Mouse (Mus musculus) kidney, adult 18-20 months (tissue): ENCODE results near the gene Spata13.

Experiments
- DNase-seq: peaks from one replicate; pipeline ENCODE4 v3.0.0; 2021

Spata13 gene

DNA sequence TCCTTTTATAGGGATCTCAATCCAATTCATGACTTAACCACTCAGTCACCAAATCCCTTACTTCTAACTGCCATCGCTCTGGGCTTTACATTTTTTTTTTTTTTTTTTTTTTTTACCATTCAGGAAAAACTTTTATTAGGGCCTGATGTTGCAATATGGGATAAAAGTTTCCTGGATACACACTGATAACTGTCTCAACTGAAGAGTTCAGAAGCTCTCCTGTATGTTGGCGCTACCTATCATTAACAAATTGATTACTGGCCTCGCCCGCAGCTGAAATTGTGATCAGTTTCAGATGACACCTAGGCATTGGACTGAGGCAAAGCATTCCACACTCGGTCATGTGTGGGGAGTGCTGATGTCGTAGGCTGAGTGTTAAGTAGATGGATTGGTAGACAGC is 7.3 kb downstream of the Spata13 start:
- DNase-seq, result no peak

DNA sequence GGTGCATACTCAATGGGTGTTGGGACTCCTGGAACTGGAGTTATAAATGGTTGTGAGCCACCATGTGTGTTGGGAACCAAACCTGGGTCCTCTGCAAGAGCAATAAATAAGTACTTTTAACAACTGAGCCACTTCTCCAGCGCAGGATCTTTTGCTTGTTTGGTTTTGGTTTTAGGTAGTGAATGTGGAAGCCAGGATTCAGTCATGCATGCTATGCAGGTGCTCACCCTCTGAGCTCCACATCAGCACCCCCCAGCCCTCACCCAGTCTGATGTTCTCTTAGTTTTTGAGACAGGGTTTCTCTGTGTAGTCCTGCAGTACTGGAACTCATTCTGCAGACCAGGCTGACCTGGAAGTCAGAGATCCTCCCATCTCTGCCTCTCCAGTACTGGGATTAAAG is 8.3 kb downstream of the Spata13 start:
- DNase-seq, result no peak

DNA sequence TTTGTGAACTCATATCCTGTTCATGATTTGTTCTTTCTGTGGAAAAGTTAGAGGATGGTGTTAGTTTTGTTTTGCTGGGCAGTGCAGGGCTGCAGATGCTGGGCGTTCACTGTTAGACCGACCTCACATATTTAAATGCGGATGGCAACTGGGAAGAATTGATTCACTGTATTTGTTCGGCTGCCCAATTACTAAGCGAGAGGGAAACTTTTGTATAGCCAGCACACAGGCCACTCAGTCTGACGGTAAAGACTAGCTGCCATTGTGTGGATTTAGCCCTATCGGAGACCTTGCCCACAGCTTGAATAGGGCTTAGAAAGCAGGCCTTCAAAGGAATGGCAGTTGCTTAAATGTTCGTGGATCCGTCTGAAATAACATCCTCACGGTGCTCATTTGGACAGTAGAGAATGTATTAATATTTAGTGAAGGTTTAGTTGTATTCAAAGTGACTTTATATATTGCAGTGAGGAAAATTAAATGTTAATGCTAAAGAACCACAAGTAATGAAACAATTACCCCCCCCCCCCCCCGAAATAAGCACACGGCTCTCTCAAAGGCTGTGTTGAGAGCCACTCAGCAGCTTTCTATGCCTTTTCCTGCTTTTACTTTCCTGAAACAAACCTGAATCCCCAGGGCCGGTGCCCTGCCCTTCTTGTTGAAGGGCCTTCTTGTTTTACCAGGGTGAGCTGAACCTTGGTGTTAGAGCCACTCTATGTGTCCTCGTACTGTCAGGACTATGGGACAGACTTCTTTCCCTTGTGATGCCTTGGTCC is 9.5 kb downstream of the Spata13 start:
- no peak for DNase-seq

DNA sequence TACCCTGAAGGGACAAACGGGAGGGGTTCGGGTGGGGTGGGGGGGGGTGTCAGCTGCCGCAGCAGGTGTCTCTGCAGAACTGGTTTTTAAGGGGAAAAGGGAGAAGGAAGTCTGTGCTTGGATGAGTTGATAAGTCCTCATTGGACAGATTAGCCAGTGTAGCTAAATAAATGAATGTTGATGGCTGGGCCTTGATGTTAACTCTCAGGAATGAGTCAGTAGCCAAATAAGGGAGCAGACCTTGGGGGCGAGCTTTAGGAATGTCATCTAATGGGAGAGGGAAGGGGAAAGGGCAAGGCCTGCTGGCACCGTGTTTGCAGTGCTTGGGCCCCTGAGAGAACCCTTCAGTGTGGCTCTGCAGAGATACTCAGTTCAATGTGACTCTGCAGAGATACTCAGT is 12.6 kb downstream of the Spata13 start:
- no peak for DNase-seq

DNA sequence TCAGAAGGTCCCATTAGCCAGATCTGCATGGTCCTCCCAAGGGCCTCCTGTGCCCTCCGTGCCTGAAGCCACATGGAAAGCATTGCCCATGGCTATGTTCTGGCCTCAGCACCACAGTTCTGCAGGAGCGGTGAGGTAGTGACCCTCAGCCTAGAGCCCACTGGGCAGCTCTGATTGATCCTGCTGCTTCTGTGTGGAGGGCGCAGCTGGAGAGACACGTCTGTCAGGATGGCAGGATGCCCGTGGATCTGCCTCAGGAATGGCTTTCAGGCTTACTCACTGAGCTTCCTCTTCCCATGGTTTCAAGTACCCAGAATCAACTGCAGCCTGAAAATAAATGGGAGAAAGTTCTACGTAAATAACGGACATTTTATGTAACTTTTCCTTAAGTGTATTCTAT is 14.1 kb downstream of the Spata13 start:
- no peak for DNase-seq

DNA sequence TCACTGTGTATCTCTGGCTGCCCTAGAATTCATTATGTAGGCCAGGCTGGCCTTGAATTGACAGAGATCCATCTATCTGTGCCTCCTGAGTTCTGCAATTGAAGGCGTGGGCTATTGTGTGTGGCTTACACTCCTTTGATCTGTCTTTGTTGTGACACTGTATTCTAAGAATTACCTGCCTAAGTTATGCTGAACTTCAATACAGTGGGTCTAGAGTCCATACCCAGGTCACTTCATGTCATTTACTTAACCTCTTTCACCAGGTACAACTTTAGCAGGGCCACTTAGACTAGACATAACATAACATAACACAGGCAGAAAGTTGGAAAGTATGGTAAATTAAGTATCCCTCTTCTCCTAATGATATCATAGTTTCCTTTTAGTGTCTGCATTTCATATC is 15.2 kb downstream of the Spata13 start:
- no peak for DNase-seq

DNA sequence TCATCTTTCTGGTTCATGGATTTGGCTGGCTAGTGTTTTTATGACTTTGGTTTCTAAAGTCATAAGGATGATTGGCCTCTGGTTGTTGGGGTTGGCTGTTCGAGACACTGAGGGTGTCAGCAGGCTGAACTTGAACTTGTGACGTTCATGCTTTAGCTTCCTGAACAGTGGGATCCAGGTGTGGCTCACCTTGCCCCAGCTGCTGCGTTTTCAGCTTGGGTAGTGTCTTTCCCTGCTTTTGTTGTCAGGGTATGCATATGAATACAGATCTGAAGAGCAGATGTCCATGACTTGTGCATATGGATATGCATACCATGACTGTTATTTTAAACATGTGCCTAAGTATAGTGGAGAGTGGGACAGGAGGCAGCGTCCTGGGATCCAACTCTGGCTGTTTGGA is 19.4 kb downstream of the Spata13 start:
- no peak for DNase-seq

DNA sequence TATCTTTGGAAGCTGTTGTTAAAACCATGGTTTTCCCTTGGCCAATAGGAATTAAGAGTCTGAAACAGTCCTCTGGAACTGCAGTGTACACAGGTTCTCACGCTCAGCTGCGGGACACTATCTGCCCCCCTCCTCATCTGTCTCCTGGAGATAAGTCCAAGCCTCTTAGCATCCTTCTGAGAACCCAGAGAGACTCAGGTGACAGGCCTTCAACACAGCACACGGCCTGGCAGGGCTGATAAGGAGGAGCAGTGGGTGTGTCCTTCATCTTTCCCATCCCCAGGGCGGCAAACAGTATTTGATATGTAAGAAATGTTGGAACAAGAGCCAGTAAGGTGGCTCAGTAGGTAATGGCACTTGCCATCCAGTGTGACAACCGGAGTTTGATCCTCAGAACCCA is 20.2 kb downstream of the Spata13 start:
- no peak for DNase-seq

DNA sequence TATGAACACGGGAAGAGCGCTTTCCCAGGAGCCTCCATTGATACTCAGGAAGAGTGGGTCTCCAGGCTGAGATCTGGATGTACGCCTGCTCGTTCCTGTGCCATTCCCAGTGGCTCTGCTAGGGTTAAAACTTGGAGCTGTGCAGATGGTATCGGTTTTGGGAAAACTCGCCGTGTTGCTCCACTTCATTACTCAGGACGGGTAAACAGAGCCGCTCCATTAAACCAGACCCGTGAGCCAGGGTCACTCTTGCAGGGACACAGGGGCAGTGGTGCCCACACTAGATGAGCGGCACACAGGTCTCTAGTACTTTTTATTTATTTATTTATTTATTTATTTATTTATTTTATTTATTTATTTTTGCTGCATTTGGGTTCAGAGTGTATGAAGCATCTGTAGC is 20.9 kb downstream of the Spata13 start:
- no peak for DNase-seq

DNA sequence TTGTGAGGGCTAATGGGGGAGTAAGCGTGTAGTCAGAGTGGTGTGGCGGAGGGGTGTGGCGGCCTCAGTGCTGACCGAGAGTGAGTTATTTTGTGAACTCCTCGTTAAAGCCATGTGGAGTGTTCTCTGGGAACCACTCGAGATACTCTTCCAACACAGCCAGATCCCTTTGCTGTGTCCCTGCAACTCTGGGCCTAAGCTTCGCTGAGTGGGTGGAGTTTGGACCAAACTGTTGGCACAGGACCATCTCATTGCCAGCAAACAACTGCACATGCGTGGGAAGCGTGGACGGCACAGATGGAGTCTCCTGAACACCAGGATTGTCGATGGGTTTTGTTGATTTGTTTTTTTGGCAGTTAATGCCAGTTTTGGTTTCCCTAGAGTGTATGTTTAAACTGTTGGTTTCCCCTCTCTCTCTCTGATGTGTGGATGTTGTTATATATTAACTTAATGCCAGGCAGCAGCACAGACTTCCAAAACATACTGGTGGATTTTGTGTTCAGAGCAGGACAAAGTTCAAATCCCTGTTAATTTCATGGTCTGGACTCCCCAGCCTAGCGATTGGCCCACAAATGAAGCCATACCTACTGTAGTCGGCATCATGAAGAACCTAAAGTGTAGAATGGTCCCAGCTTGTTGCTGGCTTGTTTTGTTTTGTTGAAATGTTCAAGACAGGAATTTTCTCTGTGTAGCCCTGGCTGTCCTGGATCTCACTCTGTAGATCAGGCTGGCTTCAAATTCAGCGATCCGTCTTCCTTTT is 22.3 kb downstream of the Spata13 start:
- DNase-seq, result peak; percentile 89

DNA sequence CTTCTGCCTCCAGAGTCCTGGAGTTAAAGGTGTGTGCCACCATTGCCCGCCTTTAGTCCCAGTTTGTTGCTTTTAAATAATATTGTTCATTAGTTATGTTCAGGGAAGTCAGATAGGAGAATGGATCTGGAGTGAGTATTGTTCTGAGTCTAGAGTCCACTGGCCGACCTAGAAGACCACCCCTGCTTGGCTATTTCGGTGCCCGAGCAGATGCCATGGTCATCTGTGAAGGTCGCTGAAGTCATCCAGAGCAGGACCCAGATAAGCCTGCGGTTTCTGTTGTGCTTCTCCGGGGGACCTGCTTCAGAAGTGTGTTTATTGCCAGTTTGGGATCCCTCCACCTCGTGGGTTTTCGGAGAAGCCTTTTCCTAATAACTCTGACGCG is 22.9 kb downstream of the Spata13 start:
- DNase-seq, result no peak

DNA sequence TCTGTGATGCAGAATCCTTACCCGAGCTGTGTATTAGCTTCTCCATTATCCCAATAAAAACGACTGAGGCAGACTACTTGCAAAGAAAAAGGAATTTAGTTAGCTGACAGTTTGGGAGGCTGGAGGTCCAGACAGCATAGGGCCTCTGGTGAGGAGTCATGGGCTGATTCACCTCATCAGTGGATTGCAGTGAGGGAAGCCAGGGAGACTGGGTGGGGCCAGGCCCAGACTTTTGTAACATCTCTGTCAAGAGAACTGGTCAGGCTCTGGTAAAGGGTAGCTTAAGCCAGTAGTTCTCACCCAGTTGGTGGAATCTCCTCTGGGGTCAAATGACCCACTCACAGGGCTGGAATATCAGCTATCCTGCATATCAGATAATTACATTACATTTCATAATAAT is 24.1 kb downstream of the Spata13 start:
- no peak for DNase-seq

DNA sequence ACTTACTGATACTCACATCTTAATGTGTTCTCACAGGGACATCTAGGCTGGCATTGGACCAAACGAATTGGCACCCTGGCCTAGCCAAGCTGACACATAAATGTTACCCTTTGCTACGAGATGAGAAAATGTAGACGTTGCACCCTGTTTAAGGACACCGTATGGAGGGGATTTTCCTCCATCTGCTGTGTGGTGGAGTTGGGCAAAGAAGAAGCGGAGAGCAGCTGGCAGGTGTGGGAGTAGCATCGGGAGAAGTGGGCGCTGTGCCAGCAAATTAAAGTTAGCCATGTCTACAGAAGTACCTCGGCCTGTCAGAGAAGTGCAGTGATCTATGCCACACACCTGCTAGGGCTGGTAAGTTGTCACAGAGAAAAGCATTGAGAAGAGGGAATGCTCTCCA is 25.7 kb downstream of the Spata13 start:
- DNase-seq, result peak; percentile 48

DNA sequence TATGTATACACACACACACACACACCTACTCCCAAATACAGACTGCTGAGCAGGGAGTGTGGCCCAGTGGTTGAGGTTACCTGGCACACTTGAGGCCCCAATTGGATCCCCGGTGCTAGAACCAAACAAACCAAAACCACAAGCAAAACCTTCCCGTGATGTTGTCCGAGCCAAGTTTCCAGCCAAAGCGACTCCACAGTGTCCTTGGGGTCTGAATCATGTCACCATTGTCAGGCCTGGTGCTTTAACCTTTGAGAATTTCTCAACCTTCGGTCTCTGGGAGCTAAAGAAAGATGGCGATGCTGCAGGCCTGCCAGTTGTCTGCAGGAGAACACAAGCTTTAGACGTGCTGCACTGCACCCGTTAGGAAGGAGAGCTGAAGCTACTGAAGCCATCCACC is 26.8 kb downstream of the Spata13 start:
- DNase-seq, result no peak

DNA sequence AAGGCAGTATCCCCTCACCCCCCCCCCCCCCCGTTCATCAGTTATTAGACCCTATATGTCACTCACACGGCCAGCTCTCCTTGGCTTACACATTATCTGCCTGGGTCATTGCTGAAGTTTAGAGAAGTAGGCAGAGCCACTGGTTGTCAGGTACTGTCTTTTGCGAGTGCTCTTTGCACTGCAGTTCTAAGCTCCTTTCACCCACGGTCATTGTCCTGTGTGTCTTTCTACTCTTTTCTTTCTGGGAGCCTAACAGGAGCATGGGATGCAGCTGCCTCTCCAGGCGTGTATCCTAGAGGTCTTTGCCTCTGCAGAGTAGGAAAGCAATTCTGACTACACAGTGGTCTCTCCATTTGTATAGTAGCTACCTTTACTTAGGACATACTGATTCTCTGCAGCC is 27.5 kb downstream of the Spata13 start:
- DNase-seq, result no peak

DNA sequence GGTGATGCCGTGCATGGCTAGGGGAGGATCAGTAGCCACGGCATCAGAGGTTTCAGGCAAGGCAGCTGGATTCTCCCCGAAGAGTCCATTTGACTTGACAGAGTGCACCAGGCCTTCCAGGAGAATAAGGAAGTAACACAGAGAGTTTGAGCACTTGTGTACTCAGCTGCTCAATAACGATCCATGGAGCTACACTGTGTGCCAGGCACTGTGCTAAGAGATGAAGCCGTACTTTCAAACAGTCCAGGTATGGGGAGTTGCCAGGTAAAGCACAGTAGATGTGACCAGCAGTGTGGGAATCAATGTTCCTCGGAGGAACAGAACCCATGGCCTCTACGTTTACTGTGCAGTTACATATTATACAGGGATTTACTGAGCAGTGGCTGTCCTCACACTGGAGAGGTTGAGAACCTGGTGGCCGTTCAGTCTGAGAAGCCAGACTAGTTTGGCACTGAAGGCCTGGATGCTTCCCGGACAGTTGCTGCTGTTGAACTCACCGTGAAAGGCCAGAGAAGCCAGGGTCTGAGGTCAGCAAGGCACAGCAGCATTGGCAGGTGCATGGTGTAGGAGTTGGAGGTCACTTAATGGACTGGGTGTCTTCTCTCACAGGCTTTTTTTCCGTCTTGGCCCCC is 29.6 kb downstream of the Spata13 start:
- DNase-seq, result peak; percentile 27

DNA sequence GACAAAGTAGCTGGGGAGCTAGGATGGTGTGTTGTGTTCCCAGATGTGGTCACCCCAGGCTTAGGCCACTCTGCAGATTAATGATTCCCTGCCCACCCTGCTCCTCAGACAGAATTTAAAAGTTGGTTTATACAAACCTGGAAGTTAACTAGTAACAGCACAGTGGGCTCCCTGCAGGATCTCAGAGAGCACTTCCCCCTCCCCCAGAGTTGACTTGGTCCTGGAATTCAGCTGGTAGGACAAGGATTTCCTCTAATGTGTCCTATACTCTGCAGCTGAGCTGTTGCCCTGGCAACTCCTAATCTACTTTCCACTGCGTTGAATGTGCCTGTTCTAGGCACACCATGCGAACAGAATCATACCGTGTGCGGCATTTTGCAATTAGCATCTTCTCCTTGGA is 30.8 kb downstream of the Spata13 start:
- peak; percentile 58 for DNase-seq

DNA sequence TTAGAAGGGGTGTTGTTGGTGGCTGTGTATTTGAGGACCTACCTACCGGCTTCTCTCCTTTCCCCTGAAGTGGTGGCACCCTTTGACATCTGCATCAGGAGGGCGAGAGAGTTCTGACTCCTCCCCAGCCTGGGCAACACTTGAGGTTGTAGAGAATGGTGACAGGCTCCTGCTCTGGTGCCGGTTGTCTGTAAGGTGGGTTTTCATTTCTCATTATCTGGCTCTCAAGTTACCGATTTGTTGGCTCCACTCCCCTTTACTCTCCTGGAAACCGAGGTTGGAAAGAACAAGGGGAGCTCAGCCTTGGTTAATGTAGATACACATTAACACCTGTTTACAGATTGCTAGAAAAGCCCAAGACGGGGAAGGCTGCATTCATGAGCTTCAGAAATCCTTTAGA is 31.5 kb downstream of the Spata13 start:
- DNase-seq, result peak; percentile 51

DNA sequence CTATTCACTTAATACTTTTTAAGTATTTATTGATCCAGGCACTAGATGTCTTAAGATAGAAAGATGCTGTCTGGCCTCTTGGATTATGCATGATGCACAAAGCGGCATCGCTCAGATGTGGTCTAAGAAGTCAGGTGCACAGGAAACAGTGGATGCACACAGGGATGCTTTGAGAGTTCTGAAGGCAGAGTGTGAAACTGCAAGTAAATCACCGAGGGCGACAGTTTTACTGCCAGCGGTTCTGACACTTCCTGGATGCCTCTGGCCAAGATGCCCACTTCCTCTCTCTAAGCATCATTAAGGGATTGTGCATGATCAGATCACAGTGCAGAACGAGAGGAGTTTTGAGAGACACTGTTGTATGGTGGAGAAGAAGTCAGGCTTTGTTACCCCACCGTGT is 32.5 kb downstream of the Spata13 start:
- DNase-seq, result no peak

DNA sequence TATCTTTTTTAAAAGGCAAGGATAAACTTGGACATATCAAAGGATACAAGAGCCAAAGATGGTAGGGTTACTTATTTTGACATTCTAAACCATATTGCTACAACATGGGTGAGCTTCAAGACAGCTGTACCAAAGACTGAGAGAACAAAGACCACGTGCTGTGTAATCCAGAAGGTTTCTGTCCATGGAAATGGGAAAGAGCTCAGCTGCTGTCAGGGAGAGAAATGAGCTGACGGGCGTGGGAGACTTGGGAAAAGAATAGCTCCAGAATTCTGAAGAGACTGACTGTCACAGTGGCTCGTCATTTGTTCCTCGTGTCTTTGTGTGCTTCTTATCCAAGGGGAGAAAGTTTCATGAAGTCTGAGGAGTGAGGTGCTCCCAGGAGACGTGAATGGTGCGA is 36.4 kb downstream of the Spata13 start:
- no peak for DNase-seq

DNA sequence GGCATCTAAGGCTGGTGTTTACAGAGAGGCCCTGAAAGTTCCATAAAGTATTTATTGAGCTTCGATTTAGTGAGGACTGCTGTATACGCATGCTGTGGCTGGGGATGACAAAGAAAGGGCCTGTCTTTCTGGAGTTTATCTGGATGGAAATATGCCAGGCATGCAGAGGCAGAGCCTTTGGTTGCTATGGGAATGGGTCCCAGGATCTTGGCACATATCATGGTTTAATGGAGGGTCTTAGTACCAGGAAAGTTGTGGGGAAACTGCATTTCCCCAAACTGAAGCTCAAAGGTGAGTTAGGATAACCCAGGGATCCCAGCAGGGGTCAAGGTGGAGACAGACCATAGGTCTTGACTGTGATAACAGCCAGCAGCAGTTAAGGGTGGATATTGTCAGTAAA is 37.7 kb downstream of the Spata13 start:
- DNase-seq, result no peak

DNA sequence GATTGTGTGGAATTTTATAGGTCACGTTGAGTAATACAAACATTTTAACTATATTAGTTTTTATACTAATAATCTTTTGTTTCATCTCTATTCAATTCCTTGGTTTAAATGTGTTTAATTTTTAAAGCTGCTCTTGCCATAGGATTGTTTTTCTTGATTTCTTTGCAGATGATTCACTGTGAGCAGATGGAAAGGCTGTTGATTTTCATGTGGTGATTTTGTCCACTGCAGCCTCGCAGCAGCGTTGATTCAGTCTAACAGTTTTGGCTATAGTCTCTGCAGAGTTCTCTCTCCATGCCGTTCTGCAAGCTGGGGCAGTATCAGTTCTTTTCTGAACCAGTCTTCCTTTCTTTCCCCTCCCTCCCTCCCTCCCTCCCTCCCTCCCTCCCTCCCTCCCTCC is 41.9 kb downstream of the Spata13 start:
- DNase-seq, result no peak

DNA sequence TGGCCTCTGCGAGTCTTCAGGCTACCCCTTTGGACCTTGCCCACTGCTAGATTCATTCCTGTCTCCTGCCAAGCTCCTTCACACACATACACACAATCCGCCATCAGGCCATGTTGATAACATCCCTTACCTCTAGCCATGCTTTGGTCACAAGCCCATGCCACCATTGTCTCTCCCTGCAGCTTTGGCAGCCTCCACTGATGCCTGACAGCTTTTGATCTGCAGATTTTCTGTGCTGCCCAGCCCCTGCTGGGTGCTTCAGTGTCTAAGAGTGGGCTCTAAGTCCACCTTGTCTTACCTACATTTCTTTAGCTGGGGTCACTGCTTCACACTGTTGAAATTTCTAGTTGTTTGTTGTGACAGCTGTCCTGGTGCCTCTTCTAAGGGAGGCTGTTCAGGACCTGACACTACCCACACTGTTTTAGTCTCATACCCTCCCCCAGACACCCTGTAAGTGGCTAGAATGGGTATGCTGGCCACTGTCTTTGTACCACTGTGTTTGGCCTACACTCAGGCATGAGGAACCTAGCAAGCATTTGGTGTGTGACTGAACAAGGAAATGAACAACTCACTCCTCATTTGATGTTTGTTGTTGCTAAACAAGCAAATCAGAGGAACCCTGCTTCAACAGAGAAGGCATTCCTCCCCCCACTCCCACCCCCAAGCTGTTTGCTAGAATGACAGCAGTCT is 43.0 kb downstream of the Spata13 start:
- DNase-seq, result no peak
